Mouse (Mus musculus) effector memory CD4-positive, alpha-beta T cell, adult 7 months (primary cell): ENCODE results near the gene Scgb2b24. TPM values are rescaled to one million over a fixed set of nuclear protein-coding genes. Genes with fewer than 3 reads are reported as not detected.

Experiments
- polyA plus RNA-seq: library from polyadenylated mRNA; unstranded; fragments of 100-300 nt; shearing (Covaris generic); gene quantifications from one replicate; pipeline ENCODE4 v1.2.1, GENCODE M21; 2017

The Scgb2b24 gene
- polyA plus RNA-seq: not detected

DNA sequence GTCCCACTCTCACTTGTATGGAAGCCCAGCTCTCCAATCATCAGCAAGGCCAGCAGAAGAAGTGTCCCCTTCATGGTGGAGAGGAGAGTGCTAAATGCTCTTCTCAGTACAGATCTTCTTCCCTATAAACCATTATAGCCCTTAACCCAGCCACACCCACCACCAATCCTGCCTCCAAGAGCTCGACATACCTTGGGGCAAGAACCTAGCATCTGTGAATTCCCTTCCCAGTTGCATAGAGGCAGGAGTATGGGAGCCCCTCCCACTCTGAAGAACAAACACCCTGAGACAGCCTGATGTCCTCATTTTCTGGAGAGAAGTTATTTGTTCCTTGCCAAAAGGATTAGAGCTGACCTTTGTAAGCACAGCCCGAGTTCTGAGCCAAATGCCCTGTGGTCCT, at the start of gene Scgb2b24:
Gene Scgb2b24, minus strand, starts transcription at position 101 of the 400 bp plus-strand sequence.

GRCm38 (mm10) chr7:33743499-33743898, 4.4 kb upstream of the Scgb2b24 start, which contains the start of gene Scgb1b24:
Scgb1b24 (plus strand) TSS chr7:33743799.

Other genes with a start within 250 kb of the Scgb2b24 start
- gene Scgb2b21, start 218.9 kb downstream of the Scgb2b24 start, polyA plus RNA-seq: not detected
- not detected for gene Scgb1b24, start 4.5 kb upstream of the Scgb2b24 start, polyA plus RNA-seq
- not detected for gene Scgb2b26, start 205.7 kb upstream of the Scgb2b24 start, polyA plus RNA-seq